Mouse (Mus musculus) heart, embryonic 16.5 days (tissue): Measurements from ENCODE around the gene Gsx2. TPM values are rescaled to one million over a fixed set of nuclear protein-coding genes. Genes with fewer than 3 reads are reported as not detected.
A peak's percentile ranks its signal among the peaks of the same experiment; 100 is the strongest.

Source experiments
- ATAC-seq: fragments of 200-750 bp; cut with Nextera tagmentation; replicated peaks from 2 replicates; pipeline ENCODE4 v1.8.0; 2017; ENCODE audit warnings: moderate number of reproducible peaks; ENCODE audit not compliant: insufficient read depth, low FRiP score; ENCODE audit errors: extremely low read depth
- H3K27ac ChIP-seq: fragments of 300-500 bp; sonication (generic); 2 replicates; pipeline ENCODE4 v1.5.1; 2014; ENCODE audit warnings: mild to moderate bottlenecking, low read length, control low read depth, moderate library complexity
- H3K27me3 ChIP-seq: fragments of 300-500 bp; sonication (generic); 2 replicates; pipeline ENCODE4 v1.6.1; 2014; ENCODE audit warnings: low read length, mixed read lengths; ENCODE audit not compliant: control insufficient read depth, insufficient read depth
- H3K36me3 ChIP-seq: fragments of 300-500 bp; sonication (generic); 2 replicates; pipeline ENCODE4 v1.6.1; 2014; ENCODE audit not compliant: control insufficient read depth, insufficient read depth
- H3K4me1 ChIP-seq: fragments of 300-500 bp; sonication (generic); 2 replicates; pipeline ENCODE4 v1.6.1; 2014; ENCODE audit warnings: low read length, mixed read lengths; ENCODE audit not compliant: control insufficient read depth, insufficient read depth
- H3K4me2 ChIP-seq: fragments of 300-500 bp; sonication (generic); 2 replicates; pipeline ENCODE4 v1.6.1; 2014; ENCODE audit warnings: low read depth, mild to moderate bottlenecking, control low read depth, low read length
- H3K4me3 ChIP-seq: fragments of 300-500 bp; sonication (generic); 2 replicates; pipeline ENCODE4 v1.5.1; 2014; ENCODE audit warnings: mild to moderate bottlenecking, control low read depth, low read length
- H3K9ac ChIP-seq: fragments of 300-500 bp; sonication (generic); 2 replicates; pipeline ENCODE4 v1.6.1; 2014; ENCODE audit warnings: low read length, control low read depth
- H3K9me3 ChIP-seq: fragments of 300-500 bp; sonication (generic); replicated peaks from 2 replicates; pipeline ENCODE4 v1.6.1; 2016; ENCODE audit warnings: low read length; ENCODE audit not compliant: control insufficient read depth
- WGBS: fragments of 180-500 bp; shearing (Covaris S2); extraction: QIAGEN DNeasy Blood & Tissue Kit; methylation state at CpG from one replicate; pipeline ENCODE4 v1.1.7; 2014; 5-methylcytosine and 5-hydroxymethylcytosine counted together
- polyA plus RNA-seq: library from polyadenylated mRNA; unstranded; fragments of >200 nt; fragmentation: Nextera tagmentation; extraction: Ambion mirVana; gene quantifications from 2 replicates; pipeline ENCODE4 v1.2.1, GENCODE M21; 2015

The Gsx2 gene
- polyA plus RNA-seq, 1 experiment from 2014 or later = not detected

- no peak for ATAC-seq
- H3K9ac ChIP-seq = no peak overlapping the region
- 2% methylated on average over 27 of the region's 27 CpGs for WGBS
- H3K27ac ChIP-seq = no peak overlapping the region
- H3K4me2 ChIP-seq = peak overlapping the region; percentile 36; the same call in 1 of the 2 replicates
- no peaks in the 10 kb centered on the region for H3K36me3 ChIP-seq
- peaks cover 8% of the 10 kb centered on the region; the same call in 1 of the 2 replicates for H3K4me1 ChIP-seq
- H3K27me3 ChIP-seq = peaks cover 91% of the 10 kb centered on the region
- H3K4me3 ChIP-seq = peak overlapping the region; percentile 31; the same call in 1 of the 2 replicates
- no peaks in the 10 kb centered on the region for H3K9me3 ChIP-seq
Observed at GRCm38 (mm10) chr5:75083591-75084392, 8.4 kb downstream of the Gsx2 start.

GRCm38 (mm10) chr5:75084393-75084870 is 9.0 kb downstream of the Gsx2 start:
- ATAC-seq = no peak
- Histone ChIP-seq H3K9me3 (no peaks in the 10 kb centered on the region), H3K4me1 (peaks cover 8% of the 10 kb centered on the region; the same call in 1 of the 2 replicates), H3K27me3 (peaks cover 84% of the 10 kb centered on the region), H3K4me3 (peak overlapping the region; percentile 31; the same call in 1 of the 2 replicates), H3K9ac (no peak overlapping the region), H3K4me2 (peak overlapping the region; percentile 36; the same call in 1 of the 2 replicates), H3K36me3 (no peaks in the 10 kb centered on the region), H3K27ac (no peak overlapping the region)
- whole genome bisulfite sequencing = 4% methylated on average over 8 of the region's 8 CpGs

GRCm38 (mm10) chr5:75084871-75085520 is 9.6 kb downstream of the Gsx2 start:
- no peak for ATAC-seq
- H3K4me3 ChIP-seq = no peak overlapping the region
- H3K4me2 ChIP-seq = no peak overlapping the region
- 3% methylated on average over 25 of the region's 25 CpGs for WGBS
- H3K9ac ChIP-seq = no peak overlapping the region
- peaks cover 8% of the 10 kb centered on the region; the same call in 1 of the 2 replicates for H3K4me1 ChIP-seq
- no peaks in the 10 kb centered on the region for H3K9me3 ChIP-seq
- H3K27me3 ChIP-seq = peaks cover 79% of the 10 kb centered on the region
- no peaks in the 10 kb centered on the region for H3K36me3 ChIP-seq
- H3K27ac ChIP-seq = no peak overlapping the region

GRCm38 (mm10) chr5:75085521-75085875 is 10.1 kb downstream of the Gsx2 start:
- Histone ChIP-seq H3K27ac (no peak overlapping the region), H3K36me3 (no peaks in the 10 kb centered on the region), H3K27me3 (peaks cover 74% of the 10 kb centered on the region), H3K4me1 (peaks cover 8% of the 10 kb centered on the region; the same call in 1 of the 2 replicates), H3K9me3 (no peaks in the 10 kb centered on the region), H3K9ac (no peak overlapping the region), H3K4me3 (no peak overlapping the region), H3K4me2 (no peak overlapping the region)
- ATAC-seq = no peak
- 4% methylated on average over 17 of the region's 17 CpGs for whole genome bisulfite sequencing

- H3K27me3 ChIP-seq = peaks cover 70% of the 10 kb centered on the region
- no peak for ATAC-seq
- H3K27ac ChIP-seq = no peak overlapping the region
- WGBS = 25% methylated on average over 4 of the region's 4 CpGs
- no peak overlapping the region for H3K4me3 ChIP-seq
- no peaks in the 10 kb centered on the region for H3K9me3 ChIP-seq
- H3K4me2 ChIP-seq = no peak overlapping the region
- no peak overlapping the region for H3K9ac ChIP-seq
- no peaks in the 10 kb centered on the region for H3K36me3 ChIP-seq
- H3K4me1 ChIP-seq = peaks cover 8% of the 10 kb centered on the region; the same call in 1 of the 2 replicates
Observed at GRCm38 (mm10) chr5:75085906-75086305, 10.5 kb downstream of the Gsx2 start.

GRCm38 (mm10) chr5:75106511-75106910 is 31.1 kb downstream of the Gsx2 start:
- Histone ChIP-seq H3K36me3 (no peaks in the 10 kb centered on the region), H3K27ac (no peak overlapping the region), H3K4me3 (no peak overlapping the region), H3K9ac (no peak overlapping the region), H3K4me1 (no peaks in the 10 kb centered on the region), H3K9me3 (peaks cover 3% of the 10 kb centered on the region), H3K4me2 (no peak overlapping the region), H3K27me3 (no peaks in the 10 kb centered on the region)
- WGBS = 69% methylated on average over 3 of the region's 3 CpGs
- ATAC-seq = no peak

GRCm38 (mm10) chr5:75109368-75109767 is 34.0 kb downstream of the Gsx2 start:
- Histone ChIP-seq H3K4me1 (no peaks in the 10 kb centered on the region), H3K36me3 (no peaks in the 10 kb centered on the region), H3K4me3 (no peak overlapping the region), H3K9ac (no peak overlapping the region), H3K9me3 (peaks cover 6% of the 10 kb centered on the region), H3K4me2 (no peak overlapping the region), H3K27me3 (no peaks in the 10 kb centered on the region), H3K27ac (no peak overlapping the region)
- 43% methylated on average over 5 of the region's 5 CpGs for WGBS
- ATAC-seq = no peak

GRCm38 (mm10) chr5:75111781-75112180 is 36.4 kb downstream of the Gsx2 start:
- Histone ChIP-seq H3K4me2 (no peak overlapping the region), H3K4me1 (no peaks in the 10 kb centered on the region), H3K36me3 (no peaks in the 10 kb centered on the region), H3K4me3 (no peak overlapping the region), H3K9ac (no peak overlapping the region), H3K27ac (no peak overlapping the region), H3K27me3 (0 out of 2 replicates have a peak, but pooled peaks cover under 1% of the 10 kb centered on the region), H3K9me3 (peaks cover 6% of the 10 kb centered on the region)
- 65% methylated on average over 5 of the region's 5 CpGs for WGBS
- no peak for ATAC-seq

- Histone ChIP-seq H3K9ac (no peak overlapping the region), H3K36me3 (no peaks in the 10 kb centered on the region), H3K4me1 (no peaks in the 10 kb centered on the region), H3K4me2 (no peak overlapping the region), H3K4me3 (no peak overlapping the region), H3K27ac (no peak overlapping the region), H3K9me3 (no peaks in the 10 kb centered on the region), H3K27me3 (0 out of 2 replicates have a peak, but pooled peaks cover 5% of the 10 kb centered on the region)
- 61% methylated on average over 7 of the region's 7 CpGs for WGBS
- ATAC-seq = no peak
Observed at GRCm38 (mm10) chr5:75118840-75119239, 43.4 kb downstream of the Gsx2 start.
